Mouse (Mus musculus): Measurements from ENCODE around the gene Cdh13.

DNA sequence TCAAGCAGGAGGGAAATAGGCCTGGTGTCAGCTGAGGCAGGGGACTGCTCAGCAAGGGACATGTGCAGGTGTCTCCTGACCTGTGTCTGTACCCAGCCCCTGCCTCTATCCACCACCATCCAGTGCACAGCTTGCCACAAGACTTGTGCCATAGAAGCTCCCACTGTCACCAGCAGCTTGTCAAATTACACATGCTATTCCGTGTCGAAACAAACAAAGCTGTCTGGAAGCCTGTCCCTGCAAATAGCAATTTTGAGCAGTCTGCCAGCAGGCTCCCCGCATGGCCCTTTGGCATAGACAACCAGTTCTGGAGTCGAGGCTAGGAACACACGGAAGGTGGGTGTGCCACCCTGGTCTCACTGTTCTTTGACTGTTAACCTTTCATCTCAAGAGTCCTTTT, 875.1 kb downstream of the Cdh13 start:
- TF ChIP-seq POLR2A (IDR thresholded peaks at IDR 0.05; ENCODE audit: borderline replicate concordance, control insufficient read depth, low read depth, low read length) (no peak), CTCF (IDR thresholded peaks at IDR 0.05; ENCODE audit: control insufficient read depth, insufficient read depth, low read length) (no peak)

All from bone marrow, adult 2 months (tissue).